Mouse (Mus musculus) testis, adult 2 months (tissue): ENCODE results near the gene Suclg1.

Experiments
- CTCF ChIP-seq: fragments of 200-500 bp; IDR thresholded peaks from 2 replicates; pipeline ENCODE4 v1.5.1; 2012; ENCODE audit warnings: low read depth, mild to moderate bottlenecking, inconsistent platforms, low read length, moderate library complexity; ENCODE audit not compliant: control insufficient read depth, insufficient read depth, insufficient replicate concordance
- POLR2A ChIP-seq: fragments of 200-500 bp; IDR thresholded peaks from 2 replicates; pipeline ENCODE4 v1.6.1; 2012; ENCODE audit warnings: low read depth, mild to moderate bottlenecking, inconsistent platforms, low read length, moderate library complexity; ENCODE audit not compliant: control insufficient read depth

DNA sequence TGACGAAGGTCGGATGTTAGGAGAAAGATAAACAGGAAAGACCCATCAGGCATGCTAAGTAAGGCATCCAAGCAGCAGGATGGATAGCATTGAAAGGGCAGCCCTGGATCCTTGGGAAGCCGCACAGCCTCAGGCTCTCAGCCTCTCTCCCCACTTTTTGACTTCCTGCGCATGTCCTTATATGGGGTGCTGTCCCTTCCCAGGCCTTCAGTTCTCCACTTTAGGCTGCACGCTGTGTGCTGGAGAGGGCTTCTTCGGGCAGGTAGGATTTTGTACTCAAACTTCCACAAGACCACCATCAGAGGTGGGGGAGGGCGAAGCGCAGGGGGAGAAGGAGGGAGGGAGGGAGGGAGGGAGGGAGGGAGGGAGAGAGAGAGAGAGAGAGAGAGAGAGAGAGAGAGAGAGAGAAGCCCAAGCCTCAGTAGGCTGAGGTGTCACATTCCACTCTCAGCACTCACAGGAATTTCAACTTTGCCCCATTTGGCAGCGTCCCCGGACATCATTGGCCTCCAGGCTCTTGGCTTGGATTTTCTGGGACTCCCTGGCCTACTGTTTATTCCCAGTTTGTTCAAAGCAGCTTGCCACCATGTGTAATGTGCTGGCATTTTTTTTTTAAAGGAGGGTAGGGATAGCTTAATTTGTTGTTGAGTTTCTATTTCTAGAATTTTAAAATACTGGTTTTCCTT lies 25.2 kb upstream of the Suclg1 start:
- TF ChIP-seq CTCF, result no peak
- TF ChIP-seq POLR2A, result no peak
